Mouse (Mus musculus): Measurements from ENCODE around the gene Washc2. TPM values are rescaled to one million over a fixed set of nuclear protein-coding genes. Genes with fewer than 3 reads are reported as not detected.
A peak's percentile ranks its signal among the peaks of the same experiment; 100 is the strongest.
"Not testable (repeated sequence)": the region's sequence is repeated elsewhere in the genome, so short reads cannot be mapped to it uniquely, and the experiment has no call there.

Washc2 gene
- polyA plus RNA-seq, 1 experiment: 316 TPM

- under 1% methylated on average over 50 of the region's 51 CpGs for WGBS
- TF ChIP-seq CTCF (IDR thresholded peaks at IDR 0.05; ENCODE audit: borderline replicate concordance, insufficient read depth, low read depth, low read length) (no peak), POLR2A (IDR thresholded peaks at IDR 0.05; ENCODE audit: borderline replicate concordance, insufficient read depth, low read length) (no peak)
- DNase-seq: no peak
- H3K27ac ChIP-seq (ENCODE audit: insufficient read depth, low read length): peak overlapping the region; percentile 3; the same call in 1 of the 2 replicates
- peaks cover 4% of the 10 kb centered on the region; the same call in 1 of the 2 replicates for H3K4me1 ChIP-seq (ENCODE audit: control insufficient read depth, insufficient read depth, low read length)
- H3K27me3 ChIP-seq (ENCODE audit: control insufficient read depth, insufficient read depth, low read length): no peaks in the 10 kb centered on the region
- peak overlapping the region; percentile 73 for H3K4me3 ChIP-seq (replicated peaks; ENCODE audit: insufficient read depth, low read depth, low read length)
Measured at GRCm38 (mm10) chr6:116192809-116193311, 15.0 kb upstream of the Washc2 start.

- TF ChIP-seq CTCF (IDR thresholded peaks at IDR 0.05; ENCODE audit: borderline replicate concordance, insufficient read depth, low read depth, low read length): no peak
- TF ChIP-seq POLR2A (IDR thresholded peaks at IDR 0.05; ENCODE audit: borderline replicate concordance, insufficient read depth, low read length): peak; percentile 80; the same call in 1 of the 2 replicates
- peak within 1 kb of the TSS; percentile 73 for H3K4me3 ChIP-seq (replicated peaks; ENCODE audit: insufficient read depth, low read depth, low read length)
- no peaks in the 10 kb centered on the region for H3K27me3 ChIP-seq (ENCODE audit: control insufficient read depth, insufficient read depth, low read length)
- H3K27ac ChIP-seq (ENCODE audit: insufficient read depth, low read length): peak within 1 kb of the TSS; percentile 12; the same call in 1 of the 2 replicates
- 1% methylated on average over 67 of the region's 68 CpGs for WGBS
- H3K4me1 ChIP-seq (ENCODE audit: control insufficient read depth, insufficient read depth, low read length): peaks cover 4% of the 10 kb centered on the region; the same call in 1 of the 2 replicates
- peak; percentile 99 to 100 for DNase-seq
Measured at GRCm38 (mm10) chr6:116193394-116194393, 14.1 kb upstream of the Washc2 start, which contains the start of gene Tmcc1. Gene Tmcc1 (minus strand): TSS chr6:116193486.

GRCm38 (mm10) chr6:116195811-116196210, 12.0 kb upstream of the Washc2 start:
- TF ChIP-seq POLR2A (IDR thresholded peaks at IDR 0.05; ENCODE audit: borderline replicate concordance, insufficient read depth, low read length): no peak
- no peak for TF ChIP-seq CTCF (IDR thresholded peaks at IDR 0.05; ENCODE audit: borderline replicate concordance, insufficient read depth, low read depth, low read length)
- DNase-seq: no peak
- Histone ChIP-seq H3K4me1 (ENCODE audit: control insufficient read depth, insufficient read depth, low read length) (peaks cover 4% of the 10 kb centered on the region; the same call in 1 of the 2 replicates), H3K27ac (ENCODE audit: insufficient read depth, low read length) (no peak overlapping the region), H3K27me3 (ENCODE audit: control insufficient read depth, insufficient read depth, low read length) (no peaks in the 10 kb centered on the region), H3K4me3 (replicated peaks; ENCODE audit: insufficient read depth, low read depth, low read length) (no peak overlapping the region)
- WGBS: 63% methylated on average over 8 of the region's 8 CpGs

- Histone ChIP-seq H3K4me1 (ENCODE audit: control insufficient read depth, insufficient read depth, low read length) (no peaks in the 10 kb centered on the region; the same call in 1 of the 2 replicates), H3K27me3 (ENCODE audit: control insufficient read depth, insufficient read depth, low read length) (no peaks in the 10 kb centered on the region), H3K4me3 (replicated peaks; ENCODE audit: insufficient read depth, low read depth, low read length) (no peak overlapping the region), H3K27ac (ENCODE audit: insufficient read depth, low read length) (no peak overlapping the region)
- TF ChIP-seq CTCF (IDR thresholded peaks at IDR 0.05; ENCODE audit: borderline replicate concordance, insufficient read depth, low read depth, low read length): peak; percentile 50; the same call in 1 of the 2 replicates
- TF ChIP-seq POLR2A (IDR thresholded peaks at IDR 0.05; ENCODE audit: borderline replicate concordance, insufficient read depth, low read length): no peak
- 41% methylated on average over 3 of the region's 3 CpGs for WGBS
- peak in 1 of 2 experiments; percentile 13 for DNase-seq
Measured at GRCm38 (mm10) chr6:116198173-116198572, 9.7 kb upstream of the Washc2 start.

GRCm38 (mm10) chr6:116199682-116200081, 8.2 kb upstream of the Washc2 start:
- TF ChIP-seq CTCF (IDR thresholded peaks at IDR 0.05; ENCODE audit: borderline replicate concordance, insufficient read depth, low read depth, low read length): no peak
- TF ChIP-seq POLR2A (IDR thresholded peaks at IDR 0.05; ENCODE audit: borderline replicate concordance, insufficient read depth, low read length): no peak
- Histone ChIP-seq H3K4me1 (ENCODE audit: control insufficient read depth, insufficient read depth, low read length) (no peaks in the 10 kb centered on the region), H3K4me3 (replicated peaks; ENCODE audit: insufficient read depth, low read depth, low read length) (no peak overlapping the region), H3K27me3 (ENCODE audit: control insufficient read depth, insufficient read depth, low read length) (no peaks in the 10 kb centered on the region), H3K27ac (ENCODE audit: insufficient read depth, low read length) (no peak overlapping the region)
- no peak for DNase-seq
- 81% methylated on average over 2 of the region's 2 CpGs for WGBS

- Histone ChIP-seq H3K4me3 (replicated peaks; ENCODE audit: insufficient read depth, low read depth, low read length) (no peak overlapping the region), H3K4me1 (ENCODE audit: control insufficient read depth, insufficient read depth, low read length) (no peaks in the 10 kb centered on the region), H3K27ac (ENCODE audit: insufficient read depth, low read length) (no peak overlapping the region), H3K27me3 (ENCODE audit: control insufficient read depth, insufficient read depth, low read length) (no peaks in the 10 kb centered on the region)
- TF ChIP-seq POLR2A (IDR thresholded peaks at IDR 0.05; ENCODE audit: borderline replicate concordance, insufficient read depth, low read length): no peak
- no peak for TF ChIP-seq CTCF (IDR thresholded peaks at IDR 0.05; ENCODE audit: borderline replicate concordance, insufficient read depth, low read depth, low read length)
- WGBS: 49% methylated on average over 11 of the region's 11 CpGs
- no peak for DNase-seq
Measured at GRCm38 (mm10) chr6:116227767-116228166, 19.9 kb downstream of the Washc2 start.

- 64% methylated on average over 12 of the region's 12 CpGs for WGBS
- no peak for TF ChIP-seq POLR2A (IDR thresholded peaks at IDR 0.05; ENCODE audit: borderline replicate concordance, insufficient read depth, low read length)
- TF ChIP-seq CTCF (IDR thresholded peaks at IDR 0.05; ENCODE audit: borderline replicate concordance, insufficient read depth, low read depth, low read length): peak; percentile 94
- Histone ChIP-seq H3K4me3 (replicated peaks; ENCODE audit: insufficient read depth, low read depth, low read length) (no peak overlapping the region), H3K4me1 (ENCODE audit: control insufficient read depth, insufficient read depth, low read length) (no peaks in the 10 kb centered on the region), H3K27me3 (ENCODE audit: control insufficient read depth, insufficient read depth, low read length) (no peaks in the 10 kb centered on the region), H3K27ac (ENCODE audit: insufficient read depth, low read length) (no peak overlapping the region)
- DNase-seq: peak; percentile 65 to 69
Measured at GRCm38 (mm10) chr6:116228785-116229525, 21.1 kb downstream of the Washc2 start.

GRCm38 (mm10) chr6:116234821-116235220, 27.0 kb downstream of the Washc2 start:
- H3K27ac ChIP-seq (ENCODE audit: insufficient read depth, low read length); H3K4me1 ChIP-seq (ENCODE audit: control insufficient read depth, insufficient read depth, low read length); DNase-seq; H3K27me3 ChIP-seq (ENCODE audit: control insufficient read depth, insufficient read depth, low read length); H3K4me3 ChIP-seq (replicated peaks; ENCODE audit: insufficient read depth, low read depth, low read length): not testable (repeated sequence)
- 96% methylated on average over 2 of the region's 2 CpGs for WGBS

Data from cerebellum, adult 2 months (tissue).